Mouse (Mus musculus) liver, embryonic 15.5 days (tissue): ENCODE measurements around the gene Nfkbia. TPM values are rescaled to one million over a fixed set of nuclear protein-coding genes. Genes with fewer than 3 reads are reported as not detected.
A peak's percentile ranks its signal among the peaks of the same experiment; 100 is the strongest.

Source experiments
- ATAC-seq: fragments of 200-750 bp; cut with Nextera tagmentation; 2 replicates; pipeline ENCODE4 v1.8.0; 2017; ENCODE audit warnings: moderate number of reproducible peaks, mild to moderate bottlenecking, moderate library complexity; ENCODE audit not compliant: insufficient read depth
- H3K27ac ChIP-seq: fragments of 300-500 bp; sonication (generic); replicated peaks from 2 replicates; pipeline ENCODE4 v1.5.1; 2015; ENCODE audit warnings: mild to moderate bottlenecking, inconsistent platforms
- H3K27me3 ChIP-seq: fragments of 300-500 bp; sonication (generic); 2 replicates; pipeline ENCODE4 v1.6.1; 2015; ENCODE audit warnings: mild to moderate bottlenecking, inconsistent platforms
- H3K36me3 ChIP-seq: fragments of 300-500 bp; sonication (generic); replicated peaks from 2 replicates; pipeline ENCODE4 v1.6.1; 2015; ENCODE audit warnings: moderate library complexity, mild to moderate bottlenecking, inconsistent platforms
- H3K4me1 ChIP-seq: fragments of 300-500 bp; sonication (generic); replicated peaks from 2 replicates; pipeline ENCODE4 v1.6.1; 2015; ENCODE audit warnings: inconsistent platforms
- H3K4me2 ChIP-seq: fragments of 300-500 bp; sonication (generic); 2 replicates; pipeline ENCODE4 v1.6.1; 2015; ENCODE audit warnings: moderate library complexity, mild to moderate bottlenecking, inconsistent platforms
- H3K4me3 ChIP-seq: fragments of 300-500 bp; sonication (generic); replicated peaks from 2 replicates; pipeline ENCODE4 v1.5.1; 2015; ENCODE audit warnings: mild to moderate bottlenecking, inconsistent platforms
- H3K9ac ChIP-seq: fragments of 300-500 bp; sonication (generic); 2 replicates; pipeline ENCODE4 v1.6.1; 2015; ENCODE audit warnings: moderate library complexity, mild to moderate bottlenecking, inconsistent platforms
- H3K9me3 ChIP-seq: fragments of 300-500 bp; sonication (generic); replicated peaks from 2 replicates; pipeline ENCODE4 v1.6.1; 2016; ENCODE audit warnings: inconsistent platforms
- WGBS: fragments of 180-500 bp; shearing (Covaris S2); methylation state at CpG from one replicate; pipeline ENCODE4 v1.1.7; 2015; ENCODE audit warnings: mixed read lengths; ENCODE audit not compliant: insufficient replicate concordance; 5-methylcytosine and 5-hydroxymethylcytosine counted together
- polyA plus RNA-seq: library from polyadenylated mRNA; unstranded; fragments of >200 nt; fragmentation: Nextera tagmentation; extraction: Ambion mirVana; gene quantifications from 2 replicates; pipeline ENCODE4 v1.2.1, GENCODE M21; 2015

Nfkbia gene
- polyA plus RNA-seq, 1 experiment from 2014 or later: 22.9 TPM

DNA sequence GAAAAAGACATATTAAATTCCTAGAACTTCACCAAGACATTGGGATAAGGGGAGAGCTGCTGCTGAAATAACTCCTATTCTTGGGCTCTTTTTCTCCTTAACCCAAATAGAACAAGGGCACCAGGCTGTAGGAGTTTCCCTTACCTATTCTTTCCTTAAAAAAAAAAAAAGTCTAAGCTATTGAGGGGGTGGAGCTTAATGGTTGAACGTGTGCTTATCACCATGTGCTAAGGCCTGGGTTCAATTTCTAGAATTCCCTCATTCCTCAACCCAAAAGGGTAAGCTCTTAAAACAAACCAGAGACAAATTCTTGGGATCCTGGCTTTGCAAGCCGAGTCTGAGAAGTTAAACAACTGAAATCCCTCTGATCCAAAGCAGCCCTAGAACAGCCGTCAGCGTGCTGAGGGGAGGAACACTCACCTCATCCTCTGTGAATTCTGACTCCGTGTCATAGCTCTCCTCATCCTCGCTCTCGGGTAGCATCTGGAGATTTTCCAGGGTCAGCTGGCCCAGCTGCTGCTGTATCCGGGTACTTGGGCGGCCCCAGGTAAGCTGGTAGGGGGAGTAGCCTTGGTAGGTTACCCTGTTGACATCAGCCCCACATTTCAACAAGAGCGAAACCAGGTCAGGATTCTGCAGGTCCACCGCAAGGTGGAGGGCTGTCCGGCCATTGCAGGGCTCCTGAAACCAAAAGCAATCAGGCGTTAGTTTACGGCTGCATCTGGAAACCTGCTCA lies 2.3 kb downstream of the Nfkbia start:
- H3K36me3 ChIP-seq: peaks cover 34% of the 10 kb centered on the region
- H3K4me3 ChIP-seq: peak overlapping the region; percentile 93
- 82% methylated on average over 14 of the region's 14 CpGs for WGBS
- H3K9me3 ChIP-seq: no peaks in the 10 kb centered on the region
- ATAC-seq: no peak
- H3K27ac ChIP-seq: 0 out of 2 replicates have a peak overlapping the region, but pooled peaks have one; percentile 29
- H3K27me3 ChIP-seq: no peaks in the 10 kb centered on the region
- peaks cover 62% of the 10 kb centered on the region for H3K4me1 ChIP-seq
- peak overlapping the region; percentile 99 for H3K4me2 ChIP-seq
- no peak overlapping the region for H3K9ac ChIP-seq

DNA sequence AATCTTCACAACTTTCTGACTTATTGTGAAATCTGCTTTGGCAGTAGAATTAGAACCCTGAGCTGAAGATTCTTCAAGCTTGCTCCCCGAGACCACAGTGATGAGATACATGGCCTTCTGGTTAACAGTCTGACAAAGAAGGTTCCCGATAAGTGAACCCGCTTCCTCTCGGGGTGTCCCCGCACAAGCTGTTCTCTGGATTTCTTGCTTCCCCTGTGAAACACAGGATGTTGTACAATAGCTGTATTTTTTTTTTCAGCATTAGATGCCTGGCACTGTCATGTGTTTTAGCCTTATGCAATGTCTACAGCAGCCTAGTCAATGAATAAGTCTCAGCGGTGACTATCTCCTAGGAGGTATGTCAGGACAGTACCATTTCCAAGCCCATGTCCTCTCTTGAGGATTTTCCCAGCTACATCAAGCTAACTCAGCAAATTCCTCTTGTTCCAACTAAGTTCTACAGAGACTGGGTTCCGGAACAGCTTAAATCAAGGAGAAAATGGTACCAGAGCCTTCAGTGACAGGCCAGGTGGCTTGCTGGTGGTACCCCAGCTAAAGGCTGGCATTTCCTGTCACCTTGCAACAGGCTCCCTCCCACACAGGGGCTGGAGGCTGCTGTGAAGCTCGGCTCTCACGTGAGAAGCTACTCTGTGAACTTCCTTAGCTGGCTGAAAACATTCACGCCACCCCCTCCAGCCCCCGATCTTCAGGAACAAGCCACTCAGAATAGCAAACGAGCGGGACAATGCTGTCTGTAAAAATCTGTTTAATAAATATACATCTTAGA lies 3.6 kb downstream of the Nfkbia start:
- Histone ChIP-seq H3K36me3 (peaks cover 34% of the 10 kb centered on the region), H3K27me3 (peaks cover 5% of the 10 kb centered on the region; the same call in 1 of the 2 replicates), H3K9ac (no peak overlapping the region), H3K4me2 (0 out of 2 replicates have a peak overlapping the region, but pooled peaks have one; percentile 99), H3K4me3 (no peak overlapping the region), H3K9me3 (no peaks in the 10 kb centered on the region), H3K4me1 (peaks cover 57% of the 10 kb centered on the region), H3K27ac (peak overlapping the region; percentile 64)
- 51% methylated on average over 13 of the region's 13 CpGs for WGBS
- ATAC-seq: no peak

DNA sequence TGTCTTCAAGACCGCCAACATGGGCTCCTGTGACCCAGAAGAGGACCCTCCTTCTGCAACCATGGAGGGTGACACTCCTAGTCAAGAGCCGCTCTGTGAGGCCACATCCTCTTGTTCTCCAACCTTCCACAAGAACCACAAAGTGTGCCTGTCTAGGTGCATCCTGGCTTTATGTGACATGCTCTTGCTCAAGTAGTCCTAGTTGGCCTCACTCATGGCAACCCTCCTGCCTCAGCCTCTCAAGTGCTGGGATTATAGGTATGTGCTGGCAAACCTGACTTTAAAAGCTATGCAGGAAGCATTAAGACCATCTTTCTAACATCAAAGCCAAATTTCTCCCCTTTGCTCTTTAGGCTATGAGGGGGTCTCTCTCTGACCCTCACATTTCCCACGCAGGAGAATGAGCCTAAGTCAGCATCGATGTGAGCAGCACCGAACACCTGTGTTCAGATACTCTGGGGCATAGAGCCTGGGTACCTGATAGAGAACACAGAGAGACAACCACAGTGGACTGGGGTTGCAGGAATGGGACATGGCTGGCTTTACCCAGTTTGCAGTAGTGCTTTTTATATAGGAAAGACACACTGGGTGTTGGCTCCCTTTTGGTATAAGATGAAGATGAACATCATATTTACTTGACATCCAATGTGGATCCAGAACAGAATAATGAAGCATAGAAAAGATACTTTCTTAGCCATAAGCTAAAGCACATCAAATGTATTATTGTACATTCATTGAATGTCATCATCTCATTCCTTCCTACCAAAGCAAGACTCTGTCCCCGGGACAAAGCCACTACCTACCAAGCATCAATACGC lies 4.4 kb downstream of the Nfkbia start:
- peaks cover 53% of the 10 kb centered on the region for H3K4me1 ChIP-seq
- no peaks in the 10 kb centered on the region for H3K9me3 ChIP-seq
- H3K9ac ChIP-seq: no peak overlapping the region
- H3K27ac ChIP-seq: peak overlapping the region; percentile 19; the same call in 1 of the 2 replicates
- WGBS: 80% methylated on average over 7 of the region's 7 CpGs
- H3K36me3 ChIP-seq: peaks cover 34% of the 10 kb centered on the region
- no peak overlapping the region for H3K4me3 ChIP-seq
- ATAC-seq: no peak
- H3K27me3 ChIP-seq: peaks cover 5% of the 10 kb centered on the region; the same call in 1 of the 2 replicates
- no peak overlapping the region for H3K4me2 ChIP-seq

DNA sequence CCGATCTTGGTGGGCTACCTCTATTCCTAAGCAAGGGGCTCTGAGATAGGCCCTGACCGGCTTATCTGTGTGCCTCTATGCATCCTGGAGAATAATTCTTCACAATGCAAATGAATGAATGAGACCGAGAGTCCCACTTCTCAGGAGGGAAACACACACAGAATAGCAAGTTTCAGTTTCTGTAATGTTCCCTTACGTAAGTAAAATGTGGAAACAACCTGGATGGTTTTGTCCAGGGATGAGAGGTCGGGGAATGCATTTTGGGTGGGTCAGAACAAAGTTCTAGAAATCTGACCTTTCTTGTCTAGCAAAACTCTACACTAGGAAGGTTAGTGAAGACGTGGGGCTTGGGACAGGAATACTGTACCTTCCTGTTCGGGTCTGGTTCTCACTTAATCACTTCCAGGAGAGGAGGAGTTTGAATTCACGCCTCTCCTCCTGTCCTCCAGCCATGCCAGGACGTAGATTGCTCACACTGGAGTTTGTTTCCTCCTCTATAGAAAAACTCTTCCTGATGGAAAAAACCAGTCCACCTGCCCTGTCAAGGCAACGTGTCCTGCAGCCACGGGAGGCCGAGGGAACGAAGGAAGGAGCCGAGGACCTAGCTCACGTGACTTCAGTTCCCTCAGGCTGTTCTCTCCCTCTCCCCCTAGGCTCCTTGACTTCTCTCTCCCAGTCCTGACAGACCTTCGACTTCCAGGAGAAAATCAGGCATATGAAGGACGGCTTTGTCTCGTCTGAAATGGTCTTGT lies 5.3 kb downstream of the Nfkbia start:
- 59% methylated on average over 18 of the region's 18 CpGs for WGBS
- Histone ChIP-seq H3K4me1 (peaks cover 43% of the 10 kb centered on the region), H3K4me3 (no peak overlapping the region), H3K4me2 (no peak overlapping the region), H3K27me3 (peaks cover 5% of the 10 kb centered on the region; the same call in 1 of the 2 replicates), H3K9ac (no peak overlapping the region), H3K27ac (no peak overlapping the region), H3K9me3 (no peaks in the 10 kb centered on the region), H3K36me3 (peaks cover 34% of the 10 kb centered on the region)
- ATAC-seq: no peak

DNA sequence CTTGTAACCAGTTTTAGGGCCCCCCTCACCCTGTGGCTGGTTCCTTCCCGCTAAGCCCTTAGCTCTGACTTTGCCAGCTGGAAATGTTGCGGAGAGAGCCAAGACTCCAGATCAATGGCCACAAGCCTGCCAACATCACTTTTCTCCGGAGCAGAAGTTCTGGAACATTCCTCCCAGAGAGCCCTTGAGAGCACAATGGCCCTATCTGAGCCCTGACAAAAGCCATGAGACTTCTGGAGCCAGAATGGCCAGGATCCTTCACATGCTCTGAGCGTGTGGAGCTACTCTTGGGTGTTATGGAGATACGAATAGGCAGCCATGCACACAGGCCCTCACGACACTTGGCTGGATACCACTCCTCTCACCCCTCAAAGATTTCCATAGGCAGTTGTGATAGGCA lies 7.6 kb downstream of the Nfkbia start:
- no peaks in the 10 kb centered on the region for H3K9me3 ChIP-seq
- no peak overlapping the region for H3K27ac ChIP-seq
- peaks cover 35% of the 10 kb centered on the region for H3K4me1 ChIP-seq
- 73% methylated on average over 6 of the region's 6 CpGs for WGBS
- peaks cover 22% of the 10 kb centered on the region for H3K36me3 ChIP-seq
- H3K9ac ChIP-seq: no peak overlapping the region
- peaks cover 5% of the 10 kb centered on the region; the same call in 1 of the 2 replicates for H3K27me3 ChIP-seq
- H3K4me2 ChIP-seq: no peak overlapping the region
- H3K4me3 ChIP-seq: no peak overlapping the region
- no peak for ATAC-seq

DNA sequence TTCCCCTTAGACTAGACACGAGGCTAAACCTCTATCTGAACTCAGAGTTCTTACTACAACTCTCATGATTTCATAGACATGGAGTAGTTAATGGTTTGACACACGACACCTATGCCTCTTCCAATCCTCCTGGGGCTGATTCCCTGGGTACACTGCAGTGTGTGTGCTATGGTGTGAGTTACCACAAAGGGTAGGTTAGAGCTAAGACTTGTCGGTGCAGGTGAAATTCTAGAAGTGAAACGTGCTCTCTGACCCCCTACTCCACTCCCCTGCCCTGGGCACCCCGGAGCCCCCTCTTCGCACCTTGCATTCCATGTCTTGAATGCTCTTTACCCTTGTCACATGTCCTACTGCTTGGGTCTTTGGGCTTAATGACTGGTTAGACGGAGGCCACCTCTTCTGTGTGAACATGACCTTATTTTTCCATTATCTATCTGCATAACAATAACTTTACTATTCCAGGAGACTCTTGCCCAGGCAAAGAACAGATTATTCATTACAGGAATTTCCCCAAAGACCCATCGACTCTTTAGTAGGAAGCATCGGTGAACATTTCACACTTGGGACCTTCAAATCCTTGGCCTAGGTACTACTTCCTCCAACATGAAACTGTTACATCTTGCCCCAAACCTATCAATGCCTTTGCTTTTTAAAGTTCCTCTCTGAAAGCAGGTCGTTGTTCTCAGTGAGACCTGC lies 8.2 kb downstream of the Nfkbia start:
- Histone ChIP-seq H3K27ac (no peak overlapping the region), H3K9me3 (no peaks in the 10 kb centered on the region), H3K4me3 (no peak overlapping the region), H3K27me3 (peaks cover 5% of the 10 kb centered on the region; the same call in 1 of the 2 replicates), H3K36me3 (0 out of 2 replicates have a peak, but pooled peaks cover 16% of the 10 kb centered on the region), H3K4me2 (no peak overlapping the region), H3K4me1 (peaks cover 35% of the 10 kb centered on the region), H3K9ac (no peak overlapping the region)
- no peak for ATAC-seq
- WGBS: 54% methylated on average over 10 of the region's 10 CpGs

DNA sequence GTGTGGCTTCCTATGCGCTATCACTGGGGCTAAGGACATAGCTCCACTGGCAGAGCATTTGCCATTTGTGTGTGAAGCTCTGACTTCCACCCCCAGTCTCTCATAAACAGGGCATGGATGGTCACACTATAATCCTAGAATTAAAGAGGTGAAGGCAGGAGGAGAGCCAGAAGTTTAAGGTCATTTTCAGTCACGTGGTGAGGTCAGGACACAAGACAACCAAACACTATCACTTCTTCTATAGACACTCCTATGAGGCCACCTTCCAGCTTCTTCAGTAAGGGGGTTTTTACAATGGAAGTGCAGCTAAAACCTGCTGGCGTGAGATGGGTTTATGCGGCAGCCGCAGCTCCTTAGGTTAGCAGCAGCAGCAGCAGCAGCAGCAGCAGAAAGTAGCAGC lies 8.9 kb downstream of the Nfkbia start:
- Histone ChIP-seq H3K36me3 (0 out of 2 replicates have a peak, but pooled peaks cover 14% of the 10 kb centered on the region), H3K9me3 (no peaks in the 10 kb centered on the region), H3K9ac (no peak overlapping the region), H3K4me2 (no peak overlapping the region), H3K27ac (no peak overlapping the region), H3K27me3 (peaks cover 5% of the 10 kb centered on the region; the same call in 1 of the 2 replicates), H3K4me1 (peaks cover 32% of the 10 kb centered on the region), H3K4me3 (no peak overlapping the region)
- no peak for ATAC-seq
- WGBS: 72% methylated on average over 5 of the region's 5 CpGs

DNA sequence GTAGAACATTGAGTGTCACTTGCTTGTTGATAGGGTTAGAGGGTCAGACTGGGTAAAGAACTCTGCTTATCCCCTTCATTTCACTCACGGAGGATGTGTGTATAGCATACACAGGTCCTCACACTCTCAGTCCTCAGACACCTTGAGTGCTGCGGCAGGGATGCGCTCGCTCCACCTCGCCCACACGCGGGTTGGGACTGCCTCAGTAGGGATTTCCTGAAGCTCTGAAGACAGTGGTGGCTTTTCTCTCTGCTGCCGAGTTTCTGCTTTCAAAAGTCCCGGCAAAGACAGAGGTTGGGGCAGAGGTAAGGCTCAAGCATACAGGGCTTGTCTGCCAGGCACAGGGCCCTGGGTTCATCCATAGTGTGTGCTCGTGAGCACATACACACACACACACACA lies 9.7 kb downstream of the Nfkbia start:
- 72% methylated on average over 10 of the region's 10 CpGs for WGBS
- Histone ChIP-seq H3K4me3 (no peak overlapping the region), H3K4me2 (no peak overlapping the region), H3K4me1 (peaks cover 27% of the 10 kb centered on the region), H3K27me3 (peaks cover 5% of the 10 kb centered on the region; the same call in 1 of the 2 replicates), H3K9me3 (no peaks in the 10 kb centered on the region), H3K9ac (no peak overlapping the region), H3K36me3 (0 out of 2 replicates have a peak, but pooled peaks cover 5% of the 10 kb centered on the region), H3K27ac (no peak overlapping the region)
- no peak for ATAC-seq

DNA sequence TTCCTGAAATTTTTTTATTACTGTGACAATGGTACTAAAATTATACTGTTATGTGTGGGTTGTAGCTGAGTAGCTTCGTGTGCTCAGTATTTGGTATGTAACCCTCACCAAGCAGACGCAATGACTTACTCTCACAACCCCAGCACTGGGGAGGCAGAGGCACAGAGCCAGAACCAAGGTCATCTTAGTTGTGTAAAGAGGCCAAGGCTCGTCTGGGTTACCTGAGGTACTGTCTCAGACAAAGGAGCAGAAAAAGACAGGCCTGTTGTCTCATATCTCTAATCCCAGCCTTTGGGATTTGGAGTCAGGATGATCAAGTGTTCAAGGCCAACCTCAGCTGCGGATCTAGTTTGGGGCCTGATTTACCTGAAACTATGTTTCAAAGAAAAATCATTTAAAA lies 10.7 kb downstream of the Nfkbia start:
- H3K4me2 ChIP-seq: no peak overlapping the region
- WGBS: 59% methylated on average over 4 of the region's 4 CpGs
- peaks cover 17% of the 10 kb centered on the region for H3K4me1 ChIP-seq
- H3K9me3 ChIP-seq: no peaks in the 10 kb centered on the region
- H3K27me3 ChIP-seq: peaks cover 5% of the 10 kb centered on the region; the same call in 1 of the 2 replicates
- H3K9ac ChIP-seq: no peak overlapping the region
- H3K4me3 ChIP-seq: no peak overlapping the region
- H3K27ac ChIP-seq: no peak overlapping the region
- H3K36me3 ChIP-seq: no peaks in the 10 kb centered on the region
- no peak for ATAC-seq
